Mouse (Mus musculus) limb, embryonic 11.5 days (tissue): ENCODE measurements at regions not wholly inside any gene's neighbourhood (a gene's known extent, or its start where the extent isn't known, plus 50 kb on each side); places are given as distances from the start of the nearest gene placed in this dataset.

Experiments used
- ATAC-seq: fragments of 200-750 bp; cut with Nextera tagmentation; 2 replicates; pipeline ENCODE4 v1.8.0; 2017; ENCODE audit warnings: low read depth; ENCODE audit not compliant: insufficient number of reproducible peaks, low FRiP score, low TSS enrichment
- DNase-seq: peaks from one replicate; pipeline ENCODE4 v3.0.0-alpha.2; 2015; ENCODE audit warnings: low spot score
- H3K27ac ChIP-seq: fragments of 300-500 bp; sonication (generic); replicated peaks from 2 replicates; pipeline ENCODE4 v1.5.1; 2014; ENCODE audit warnings: low read depth, mild to moderate bottlenecking, low read length
- H3K27me3 ChIP-seq: fragments of 300-500 bp; sonication (generic); 2 replicates; pipeline ENCODE4 v1.6.1; 2014; ENCODE audit warnings: mild to moderate bottlenecking, low read length, mixed read lengths; ENCODE audit not compliant: control insufficient read depth, insufficient read depth
- H3K36me3 ChIP-seq: fragments of 300-500 bp; sonication (generic); 2 replicates; pipeline ENCODE4 v1.6.1; 2014; ENCODE audit warnings: mild to moderate bottlenecking, low read length, moderate library complexity, mixed read lengths; ENCODE audit not compliant: control insufficient read depth, insufficient read depth
- H3K4me1 ChIP-seq: fragments of 300-500 bp; sonication (generic); 2 replicates; pipeline ENCODE4 v1.6.1; 2014; ENCODE audit warnings: low read length, mixed read lengths; ENCODE audit not compliant: control insufficient read depth, insufficient read depth
- H3K4me2 ChIP-seq: fragments of 300-500 bp; sonication (generic); 2 replicates; pipeline ENCODE4 v1.6.1; 2014; ENCODE audit warnings: low read depth, mild to moderate bottlenecking, moderate library complexity; ENCODE audit not compliant: severe bottlenecking
- H3K4me3 ChIP-seq: fragments of 300-500 bp; sonication (generic); 2 replicates; pipeline ENCODE4 v1.5.1; 2014; ENCODE audit warnings: low read depth, low read length
- H3K9ac ChIP-seq: fragments of 300-500 bp; sonication (generic); 2 replicates; pipeline ENCODE4 v1.6.1; 2014; ENCODE audit warnings: mild to moderate bottlenecking, low read length
- H3K9me3 ChIP-seq: fragments of 300-500 bp; sonication (generic); 2 replicates; pipeline ENCODE4 v1.6.1; 2016; ENCODE audit warnings: low read length; ENCODE audit not compliant: control insufficient read depth
- WGBS: fragments of 180-500 bp; shearing (Covaris S2); extraction: QIAGEN DNeasy Blood & Tissue Kit; methylation state at CpG from one replicate; pipeline ENCODE4 v1.1.7; 2014; 5-methylcytosine and 5-hydroxymethylcytosine counted together

- H3K9me3 ChIP-seq = no peaks in the 10 kb centered on the region
- WGBS = 73% methylated on average over 6 of the region's 6 CpGs
These were observed 295.2 kb upstream of the Ano5 start for GRCm38 (mm10) chr7:51215487-51216232.

GRCm38 (mm10) chr7:51216233-51216605 is 294.6 kb upstream of the Ano5 start:
- Histone ChIP-seq H3K4me2 (no peak overlapping the region), H3K36me3 (no peaks in the 10 kb centered on the region), H3K4me3 (no peak overlapping the region), H3K27me3 (no peaks in the 10 kb centered on the region), H3K27ac (no peak overlapping the region), H3K4me1 (no peaks in the 10 kb centered on the region), H3K9me3 (no peaks in the 10 kb centered on the region), H3K9ac (no peak overlapping the region)
- WGBS = 91% methylated on average over 3 of the region's 3 CpGs
- ATAC-seq (no peak), DNase-seq (no peak)

More at GRCm38 (mm10) chr7:51215487-51216232, 295.2 kb upstream of the Ano5 start:
- H3K4me3 ChIP-seq = no peak overlapping the region
- ATAC-seq (no peak), DNase-seq (no peak)
- H3K9ac ChIP-seq = no peak overlapping the region
- no peaks in the 10 kb centered on the region for H3K36me3 ChIP-seq
- no peaks in the 10 kb centered on the region for H3K4me1 ChIP-seq
- H3K4me2 ChIP-seq = no peak overlapping the region
- H3K27me3 ChIP-seq = no peaks in the 10 kb centered on the region
- no peak overlapping the region for H3K27ac ChIP-seq

- ATAC-seq (no peak), DNase-seq (no peak)
- H3K9ac ChIP-seq = no peak overlapping the region
- no peaks in the 10 kb centered on the region for H3K27me3 ChIP-seq
- WGBS = 77% methylated on average over 4 of the region's 4 CpGs
- no peaks in the 10 kb centered on the region for H3K36me3 ChIP-seq
- H3K27ac ChIP-seq = no peak overlapping the region
- H3K9me3 ChIP-seq = no peaks in the 10 kb centered on the region
- no peak overlapping the region for H3K4me2 ChIP-seq
- no peaks in the 10 kb centered on the region for H3K4me1 ChIP-seq
- no peak overlapping the region for H3K4me3 ChIP-seq
These were observed 289.5 kb upstream of the Ano5 start for GRCm38 (mm10) chr7:51221351-51221750.

- WGBS = 81% methylated on average over 1 of the region's 1 CpGs
These were observed 289.0 kb upstream of the Ano5 start for GRCm38 (mm10) chr7:51221806-51222205.

GRCm38 (mm10) chr7:51227136-51227535 is 283.7 kb upstream of the Ano5 start:
- Histone ChIP-seq H3K9me3 (no peaks in the 10 kb centered on the region), H3K36me3 (no peaks in the 10 kb centered on the region), H3K27me3 (no peaks in the 10 kb centered on the region), H3K9ac (no peak overlapping the region), H3K4me1 (no peaks in the 10 kb centered on the region), H3K4me2 (no peak overlapping the region), H3K27ac (no peak overlapping the region), H3K4me3 (no peak overlapping the region)
- ATAC-seq (no peak), DNase-seq (no peak)
- 71% methylated on average over 5 of the region's 5 CpGs for WGBS

More at GRCm38 (mm10) chr7:51221806-51222205, 289.0 kb upstream of the Ano5 start:
- Histone ChIP-seq H3K27me3 (no peaks in the 10 kb centered on the region), H3K36me3 (no peaks in the 10 kb centered on the region), H3K4me1 (no peaks in the 10 kb centered on the region), H3K27ac (no peak overlapping the region), H3K9ac (no peak overlapping the region), H3K9me3 (no peaks in the 10 kb centered on the region), H3K4me3 (no peak overlapping the region), H3K4me2 (no peak overlapping the region)
- DNase-seq (no peak), ATAC-seq (no peak)

- Histone ChIP-seq H3K4me2 (no peak overlapping the region), H3K4me3 (no peak overlapping the region), H3K9me3 (no peaks in the 10 kb centered on the region), H3K27me3 (no peaks in the 10 kb centered on the region), H3K4me1 (no peaks in the 10 kb centered on the region), H3K27ac (no peak overlapping the region), H3K36me3 (no peaks in the 10 kb centered on the region), H3K9ac (no peak overlapping the region)
- ATAC-seq (no peak), DNase-seq (no peak)
- WGBS = 81% methylated on average over 4 of the region's 4 CpGs
These were observed 276.2 kb upstream of the Ano5 start for GRCm38 (mm10) chr7:51234616-51235015.

GRCm38 (mm10) chr7:51247695-51248094 is 263.1 kb upstream of the Ano5 start:
- no peak for ATAC-seq
- no peak overlapping the region for H3K4me2 ChIP-seq
- H3K9me3 ChIP-seq = no peaks in the 10 kb centered on the region

GRCm38 (mm10) chr7:51254461-51254860 is 256.4 kb upstream of the Ano5 start:
- H3K27ac ChIP-seq = no peak overlapping the region
- H3K4me3 ChIP-seq = no peak overlapping the region
- H3K4me2 ChIP-seq = no peak overlapping the region
- ATAC-seq (no peak), DNase-seq (no peak)
- no peak overlapping the region for H3K9ac ChIP-seq
- no peaks in the 10 kb centered on the region for H3K36me3 ChIP-seq
- WGBS = 68% methylated on average over 2 of the region's 2 CpGs
- H3K4me1 ChIP-seq = no peaks in the 10 kb centered on the region
- H3K9me3 ChIP-seq = no peaks in the 10 kb centered on the region
- no peaks in the 10 kb centered on the region for H3K27me3 ChIP-seq

More at GRCm38 (mm10) chr7:51247695-51248094, 263.1 kb upstream of the Ano5 start:
- H3K27me3 ChIP-seq = no peaks in the 10 kb centered on the region
- H3K27ac ChIP-seq = no peak overlapping the region
- no peak for DNase-seq
- WGBS = 81% methylated on average over 2 of the region's 2 CpGs
- no peak overlapping the region for H3K4me3 ChIP-seq
- H3K36me3 ChIP-seq = no peaks in the 10 kb centered on the region
- H3K4me1 ChIP-seq = no peaks in the 10 kb centered on the region
- no peak overlapping the region for H3K9ac ChIP-seq
